Mouse (Mus musculus) brain, adult 2 months (tissue): ENCODE results near the gene Myl4.

Experiments
- DNase-seq: peaks from one replicate; pipeline ENCODE4 v3.0.0; 2011; ENCODE audit warnings: low read depth, low spot score

The Myl4 gene

GRCm38 (mm10) chr11:104630185-104630835 is 79.8 kb downstream of the Myl4 start:
- peak; percentile 96 for DNase-seq

- no peak for DNase-seq
Observed at GRCm38 (mm10) chr11:104631306-104631705, 80.8 kb downstream of the Myl4 start.

GRCm38 (mm10) chr11:104637010-104637409 is 86.5 kb downstream of the Myl4 start:
- DNase-seq, result no peak

GRCm38 (mm10) chr11:104638006-104638405 is 87.5 kb downstream of the Myl4 start:
- DNase-seq, result peak; percentile 58

- no peak for DNase-seq
Observed at GRCm38 (mm10) chr11:104638906-104639305, 88.4 kb downstream of the Myl4 start.

- no peak for DNase-seq
Observed at GRCm38 (mm10) chr11:104639634-104640033, 89.2 kb downstream of the Myl4 start.

- DNase-seq, result no peak
Observed at GRCm38 (mm10) chr11:104640894-104641293, 90.4 kb downstream of the Myl4 start.

- DNase-seq, result no peak
Observed at GRCm38 (mm10) chr11:104643236-104643635, 92.8 kb downstream of the Myl4 start.
